In the genomic region with DNA sequence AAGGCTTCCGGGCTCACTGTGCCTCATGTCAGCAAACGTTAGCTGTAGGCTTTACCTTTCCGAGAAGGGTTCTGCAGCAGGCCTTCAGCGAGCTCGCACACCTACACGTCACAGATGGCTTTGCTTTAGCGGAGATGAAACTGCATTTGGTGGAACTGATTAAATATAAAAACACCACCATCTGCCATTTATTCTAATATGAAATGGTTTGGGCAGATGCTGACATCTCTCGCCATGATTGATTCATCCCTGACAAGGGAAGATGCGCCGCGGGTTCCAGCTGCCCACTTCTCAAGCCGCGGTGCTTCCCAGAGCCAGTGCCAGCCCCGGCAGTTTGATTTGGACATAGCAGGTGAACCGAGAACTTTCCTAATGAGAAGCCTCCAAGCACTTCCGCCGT, we compare ENCODE assay signal across 13 mouse cellular contexts.
A peak's percentile ranks its signal among the peaks of the same experiment; 100 is the strongest.
DNase-seq lines count a peak whose midpoint lies in the region; ATAC-seq lines count a peak whose summit lies in the region.
"Had no signal": no experiment of that assay in that cellular context is flagged by ENCODE, and none has a peak within 500 bp of the region (broad histone marks: within the 10 kb centered on the region; RNA-seq: fewer than 3 reads in every experiment).

No protein-coding gene starts in this region.

- no peak overlapping the region for H3K4me3 ChIP-seq in midbrain, embryonic 11.5 days (ENCODE audit: low read depth, low read length)
- no peak overlapping the region for H3K4me3 ChIP-seq in midbrain, embryonic 13.5 days (replicated peaks)
- H3K4me3 ChIP-seq: heart, embryonic 15.5 days had no signal

- H3K27me3 ChIP-seq in midbrain, embryonic 11.5 days (ENCODE audit: control insufficient read depth, insufficient read depth, low read length): no peaks in the 10 kb centered on the region
- H3K27me3 ChIP-seq in midbrain, embryonic 13.5 days: no peaks in the 10 kb centered on the region
- H3K27me3 ChIP-seq: heart, embryonic 15.5 days had no signal

- 82% methylated on average over 17 of the region's 17 CpGs for WGBS in midbrain, embryonic 11.5 days
- WGBS in midbrain, embryonic 13.5 days: 70% methylated on average over 17 of the region's 17 CpGs

- H3K4me2 ChIP-seq in midbrain, embryonic 11.5 days: no peak overlapping the region
- no peak overlapping the region for H3K4me2 ChIP-seq in midbrain, embryonic 13.5 days (replicated peaks)
- H3K4me2 ChIP-seq: heart, embryonic 15.5 days; liver, embryonic 11.5 days had no signal

- H3K9ac ChIP-seq in midbrain, embryonic 11.5 days (ENCODE audit: low read length): no peak overlapping the region
- H3K9ac ChIP-seq in midbrain, embryonic 13.5 days (replicated peaks): no peak overlapping the region
- H3K9ac ChIP-seq: heart, embryonic 15.5 days had no signal

- H3K4me1 ChIP-seq in midbrain, embryonic 11.5 days (ENCODE audit: control insufficient read depth, insufficient read depth, low read length): no peaks in the 10 kb centered on the region
- H3K4me1 ChIP-seq in midbrain, embryonic 13.5 days (replicated peaks): 0 out of 2 replicates have a peak, but pooled peaks cover 4% of the 10 kb centered on the region
- H3K4me1 ChIP-seq: heart, embryonic 15.5 days had no signal

- no peak for ATAC-seq in midbrain, embryonic 11.5 days (ENCODE audit: low FRiP score)
- no peak for ATAC-seq in midbrain, embryonic 13.5 days

- no peaks in the 10 kb centered on the region for H3K36me3 ChIP-seq in midbrain, embryonic 11.5 days (ENCODE audit: control insufficient read depth, insufficient read depth, low read length)
- no peaks in the 10 kb centered on the region for H3K36me3 ChIP-seq in midbrain, embryonic 13.5 days
- H3K36me3 ChIP-seq: heart, embryonic 15.5 days had no signal

- no peaks in the 10 kb centered on the region for H3K9me3 ChIP-seq in midbrain, embryonic 11.5 days (ENCODE audit: control insufficient read depth, low read length)
- H3K9me3 ChIP-seq in midbrain, embryonic 13.5 days: no peaks in the 10 kb centered on the region
- H3K9me3 ChIP-seq: heart, embryonic 15.5 days had no signal

- DNase-seq in cerebellum, postnatal 10 days: peak; percentile 53 to 59
- DNase-seq in cerebellum, adult 11-12 months: no peak
- DNase-seq in midbrain, embryonic 11.5 days (ENCODE audit: low spot score, missing footprints): peak; percentile 66
- DNase-seq in layer of hippocampus, postnatal 36 days: peak; percentile 20 to 37
- peak; percentile 41 for DNase-seq in right cerebral cortex, postnatal 25 days
- no peak for DNase-seq in ovary, postnatal 36 days (ENCODE audit: low spot score)
- DNase-seq in lung, adult 18-20 months: no peak
- DNase-seq: cerebellum, adult 9-10 months; lung, postnatal 10 days had no signal

- no peak overlapping the region for H3K27ac ChIP-seq in midbrain, embryonic 11.5 days (ENCODE audit: low read depth, low read length)
- no peak overlapping the region for H3K27ac ChIP-seq in midbrain, embryonic 13.5 days
- H3K27ac ChIP-seq: heart, embryonic 15.5 days; kidney, postnatal 0 days had no signal

Comparison
In these comparisons a context has a peak if more than half of its experiments do, and no peak if none do; other contexts are left out.
1. DNase-seq: peak in cerebellum, postnatal 10 days (2 of 2), midbrain, embryonic 11.5 days (single experiment), layer of hippocampus, postnatal 36 days (2 of 2) and right cerebral cortex, postnatal 25 days (single experiment); none in cerebellum, adult 11-12 months (single experiment), ovary, postnatal 36 days (single experiment) and lung, adult 18-20 months (0 of 2).